Mouse (Mus musculus): ENCODE measurements around the gene Pmfbp1. TPM values are rescaled to one million over a fixed set of nuclear protein-coding genes. Genes with fewer than 3 reads are reported as not detected.
A peak's percentile ranks its signal among the peaks of the same experiment; 100 is the strongest.

Gene Pmfbp1
- total and polyA plus RNA-seq, 3 experiments, result 0.11 TPM; not detected in 2

GRCm38 (mm10) chr8:109542748-109543519, 49.1 kb downstream of the Pmfbp1 start:
- dilution Hi-C loops (cut with MboI; ENCODE audit: extremely low pct_ligation_motif_present, extremely low pct_unique_long_range_greater_than_20kb, low sequenced_read_pairs), result no loop called here
- in situ Hi-C loops (cut with MboI; ENCODE audit: low pct_ligation_motif_present, low pct_unique_long_range_greater_than_20kb, low sequenced_read_pairs), result no loop called here
- H3K9ac ChIP-seq (ENCODE audit: insufficient read depth, low read depth), result no peak overlapping the region; the same call in 1 of the 2 replicates

GRCm38 (mm10) chr8:109544049-109544448, 50.2 kb downstream of the Pmfbp1 start:
- H3K27me3 ChIP-seq (replicated peaks), result no peaks in the 10 kb centered on the region
- H3K9me3 ChIP-seq (replicated peaks; ENCODE audit: low read length), result no peaks in the 10 kb centered on the region
- H3K4me2 ChIP-seq (ENCODE audit: insufficient read depth, low read depth, poor library complexity, severe bottlenecking), result no peak overlapping the region
- no peak for DNase-seq (ENCODE audit: extremely low read depth)
- H3K4me1 ChIP-seq (ENCODE audit: control insufficient read depth in 1 of 2, insufficient read depth in 2 of 2), result peaks cover 14 to 20% of the 10 kb centered on the region in 2 experiments; a peak in 3 of 4 replicates
- no peak overlapping the region for H3K4me3 ChIP-seq (replicated peaks in 1 of 3; ENCODE audit: low read depth in 2 of 3, low read length in 2 of 3, poor library complexity in 1 of 3)
- peaks cover 21 to 35% of the 10 kb centered on the region in 2 experiments for H3K36me3 ChIP-seq (replicated peaks in 1 of 2; ENCODE audit: control insufficient read depth in 1 of 2, insufficient read depth in 1 of 2, low read length in 1 of 2)
- no peak overlapping the region for H3K9ac ChIP-seq (ENCODE audit: insufficient read depth, low read depth)
- dilution Hi-C loops (cut with MboI; ENCODE audit: extremely low pct_ligation_motif_present, extremely low pct_unique_long_range_greater_than_20kb, low sequenced_read_pairs) (no loop called here), in situ Hi-C loops (cut with MboI; ENCODE audit: low pct_ligation_motif_present, low pct_unique_long_range_greater_than_20kb, low sequenced_read_pairs) (no loop called here)
- TF ChIP-seq ZNF384 (IDR thresholded peaks at IDR 0.05; ENCODE audit: low read depth, low read length) (no peak), MXI1 (IDR thresholded peaks at IDR 0.05; ENCODE audit: low read depth, low read length) (no peak), JUN (IDR thresholded peaks at IDR 0.05; ENCODE audit: insufficient read depth, low read depth, low read length) (no peak), BHLHE40 (IDR thresholded peaks at IDR 0.05; ENCODE audit: low read depth, low read length) (no peak), POLR2AphosphoS2 (IDR thresholded peaks at IDR 0.05; ENCODE audit: low read depth, low read length) (no peak), CTCF (conservative IDR thresholded peaks at IDR 0.05 in 1 of 2, IDR thresholded peaks at IDR 0.05 in 1 of 2; ENCODE audit: low read depth in 2 of 2, low read length in 2 of 2) (no peak), ZMIZ1 (IDR thresholded peaks at IDR 0.05; ENCODE audit: low read depth, low read length) (no peak), TCF12 (IDR thresholded peaks at IDR 0.05; ENCODE audit: low read depth, low read length) (no peak), GABPA (IDR thresholded peaks at IDR 0.05; ENCODE audit: insufficient replicate concordance, low read depth, low read length) (no peak), POLR2A (IDR thresholded peaks at IDR 0.05; ENCODE audit: low read depth, low read length) (no peak), USF1 (IDR thresholded peaks at IDR 0.05; ENCODE audit: low read depth, low read length) (no peak), IRF4 (IDR thresholded peaks at IDR 0.05; ENCODE audit: low read depth, low read length) (no peak), NRF1 (IDR thresholded peaks at IDR 0.05; ENCODE audit: low read depth, low read length) (no peak)
- H3K79me2 ChIP-seq (replicated peaks; ENCODE audit: control insufficient read depth, extremely low read depth, insufficient read depth, poor library complexity, severe bottlenecking), result no peaks in the 10 kb centered on the region
- H3K27ac ChIP-seq (ENCODE audit: insufficient read depth, low read depth), result no peak overlapping the region

More at GRCm38 (mm10) chr8:109542748-109543519, 49.1 kb downstream of the Pmfbp1 start:
- peaks cover 10 to 24% of the 10 kb centered on the region in 2 experiments for H3K36me3 ChIP-seq (replicated peaks in 1 of 2; ENCODE audit: control insufficient read depth in 1 of 2, insufficient read depth in 1 of 2, low read length in 1 of 2)
- H3K27me3 ChIP-seq (replicated peaks), result no peaks in the 10 kb centered on the region
- no peak overlapping the region for H3K4me3 ChIP-seq (replicated peaks in 1 of 3; ENCODE audit: low read depth in 2 of 3, low read length in 2 of 3, poor library complexity in 1 of 3)
- H3K79me2 ChIP-seq (replicated peaks; ENCODE audit: control insufficient read depth, extremely low read depth, insufficient read depth, poor library complexity, severe bottlenecking), result no peaks in the 10 kb centered on the region
- H3K9me3 ChIP-seq (replicated peaks; ENCODE audit: low read length), result no peaks in the 10 kb centered on the region
- TF ChIP-seq SIN3A (IDR thresholded peaks at IDR 0.05; ENCODE audit: low read length) (0 out of 2 replicates have a peak, but pooled peaks have one; percentile 51), ZC3H11A (IDR thresholded peaks at IDR 0.05; ENCODE audit: low read depth, low read length) (no peak), CHD1 (IDR thresholded peaks at IDR 0.05; ENCODE audit: low read depth, low read length) (no peak), MXI1 (IDR thresholded peaks at IDR 0.05; ENCODE audit: low read depth, low read length) (no peak), CHD2 (IDR thresholded peaks at IDR 0.05; ENCODE audit: low read length) (peak; percentile 77; the same call in 1 of the 2 replicates), IRF4 (IDR thresholded peaks at IDR 0.05; ENCODE audit: low read depth, low read length) (peak; percentile 59), GABPA (IDR thresholded peaks at IDR 0.05; ENCODE audit: insufficient replicate concordance, low read depth, low read length) (no peak), USF2 (conservative IDR thresholded peaks at IDR 0.05; ENCODE audit: low read depth, low read length) (no peak), USF1 (IDR thresholded peaks at IDR 0.05; ENCODE audit: low read depth, low read length) (no peak), MAX (IDR thresholded peaks at IDR 0.05; ENCODE audit: low read length) (peak; percentile 45), JUN (IDR thresholded peaks at IDR 0.05; ENCODE audit: insufficient read depth, low read depth, low read length) (no peak; the same call in 1 of the 2 replicates), POLR2A (IDR thresholded peaks at IDR 0.05; ENCODE audit: low read depth, low read length) (peak; percentile 39; the same call in 1 of the 2 replicates), MEF2A (IDR thresholded peaks at IDR 0.05; ENCODE audit: borderline replicate concordance, low read depth, low read length) (peak; percentile 43; the same call in 1 of the 2 replicates), E2F4 (IDR thresholded peaks at IDR 0.05; ENCODE audit: insufficient replicate concordance, low read depth, low read length) (no peak), KAT2A (IDR thresholded peaks at IDR 0.05; ENCODE audit: insufficient replicate concordance, low read length) (no peak), UBTF (IDR thresholded peaks at IDR 0.05; ENCODE audit: low read depth, low read length) (no peak), MYC (IDR thresholded peaks at IDR 0.05; ENCODE audit: low read depth, low read length) (no peak), JUND (conservative IDR thresholded peaks at IDR 0.05; ENCODE audit: low read depth, low read length) (0 out of 2 replicates have a peak, but pooled peaks have one; percentile 17), EP300 (IDR thresholded peaks at IDR 0.05; ENCODE audit: low read length) (peak; percentile 73; the same call in 1 of the 2 replicates), BHLHE40 (IDR thresholded peaks at IDR 0.05; ENCODE audit: low read depth, low read length) (peak; percentile 64), TCF12 (IDR thresholded peaks at IDR 0.05; ENCODE audit: low read depth, low read length) (no peak), POLR2AphosphoS2 (IDR thresholded peaks at IDR 0.05; ENCODE audit: low read depth, low read length) (no peak), PAX5 (IDR thresholded peaks at IDR 0.05; ENCODE audit: low read length) (no peak), ZNF384 (IDR thresholded peaks at IDR 0.05; ENCODE audit: low read depth, low read length) (no peak), MAZ (IDR thresholded peaks at IDR 0.05; ENCODE audit: low read depth, low read length) (peak; percentile 56; the same call in 1 of the 2 replicates), ELF1 (IDR thresholded peaks at IDR 0.05; ENCODE audit: low read depth, low read length) (no peak), TBP (conservative IDR thresholded peaks at IDR 0.05; ENCODE audit: low read depth, low read length) (peak; percentile 60; the same call in 1 of the 2 replicates), ZMIZ1 (IDR thresholded peaks at IDR 0.05; ENCODE audit: low read depth, low read length) (no peak), MAFK (IDR thresholded peaks at IDR 0.05; ENCODE audit: insufficient replicate concordance, low read length) (peak; percentile 67), NRF1 (IDR thresholded peaks at IDR 0.05; ENCODE audit: low read depth, low read length) (no peak), RCOR1 (conservative IDR thresholded peaks at IDR 0.05; ENCODE audit: low read depth, low read length) (0 out of 2 replicates have a peak, but pooled peaks have one; percentile 33)
- DNase-seq (ENCODE audit: extremely low read depth), result peak; percentile 67
- peak overlapping the region; percentile 68 for H3K4me2 ChIP-seq (ENCODE audit: insufficient read depth, low read depth, poor library complexity, severe bottlenecking)
- peaks cover 14 to 20% of the 10 kb centered on the region in 2 experiments; a peak in 3 of 4 replicates for H3K4me1 ChIP-seq (ENCODE audit: control insufficient read depth in 1 of 2, insufficient read depth in 2 of 2)
- no peak overlapping the region for H3K27ac ChIP-seq (ENCODE audit: insufficient read depth, low read depth)
